Mouse (Mus musculus) left cerebral cortex, postnatal 4 days (tissue): ENCODE measurements around the gene Sema3b. TPM values are rescaled to one million over a fixed set of nuclear protein-coding genes. Genes with fewer than 3 reads are reported as not detected.
"Not testable (repeated sequence)": the region's sequence is repeated elsewhere in the genome, so short reads cannot be mapped to it uniquely, and the experiment has no call there.

Experiments used
- DNase-seq: peaks from one replicate; pipeline ENCODE4 v3.0.0-alpha.2; 2022
- intact Hi-C: fragments of 180-260 bp; cut with DNase I; formaldehyde crosslinking; loops from one replicate; pipeline ENCODE4 v1.15.1; 2025
- total RNA-seq, 2 experiments: library from RNA; stranded (reverse); gene quantifications; 2 replicates each; pipeline ENCODE4 v1.2.3; 2021

The Sema3b gene
- total RNA-seq, 2 experiments from 2014 or later: 3.9 to 5.6 TPM

- intact Hi-C loops: no loop called here
- DNase-seq: no peak
These were observed 33.3 kb downstream of the Sema3b start for GRCm38 (mm10) chr9:107575579-107576356.

GRCm38 (mm10) chr9:107573774-107574173, 35.3 kb downstream of the Sema3b start:
- DNase-seq, intact Hi-C loops: not testable (repeated sequence)

DNA sequence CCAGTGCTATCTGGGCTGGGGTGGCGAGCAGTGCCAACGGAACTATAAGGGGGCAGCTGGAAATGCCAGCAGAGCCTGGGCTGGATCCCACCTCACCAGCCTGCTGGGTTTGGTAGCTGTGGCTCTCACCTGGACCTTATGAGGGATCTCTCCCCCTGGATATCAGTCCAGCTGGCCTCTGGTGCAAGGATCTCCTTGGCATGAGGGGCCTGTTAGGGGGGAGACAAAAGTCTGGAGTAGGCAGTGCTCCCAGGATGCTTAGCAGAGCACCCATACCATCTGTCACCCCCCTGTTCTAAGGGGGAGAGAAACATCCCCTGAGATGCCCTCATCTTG, 36.7 kb downstream of the Sema3b start:
- DNase-seq: no peak
- intact Hi-C loops: no loop called here

GRCm38 (mm10) chr9:107571534-107572326, 37.3 kb downstream of the Sema3b start:
- DNase-seq: no peak
- intact Hi-C loops: no loop called here

- intact Hi-C loops: no loop called here
- DNase-seq: no peak
These were observed 38.2 kb downstream of the Sema3b start for GRCm38 (mm10) chr9:107570845-107571244.

- no peak for DNase-seq
- intact Hi-C loops: no loop called here
These were observed 39.0 kb downstream of the Sema3b start for GRCm38 (mm10) chr9:107570016-107570415.

- intact Hi-C loops: no loop called here
- DNase-seq: no peak
These were observed 39.8 kb downstream of the Sema3b start for GRCm38 (mm10) chr9:107569270-107569669.

GRCm38 (mm10) chr9:107568331-107569261, 40.4 kb downstream of the Sema3b start:
- peak; percentile 89 for DNase-seq
- intact Hi-C loops: no loop called here

DNA sequence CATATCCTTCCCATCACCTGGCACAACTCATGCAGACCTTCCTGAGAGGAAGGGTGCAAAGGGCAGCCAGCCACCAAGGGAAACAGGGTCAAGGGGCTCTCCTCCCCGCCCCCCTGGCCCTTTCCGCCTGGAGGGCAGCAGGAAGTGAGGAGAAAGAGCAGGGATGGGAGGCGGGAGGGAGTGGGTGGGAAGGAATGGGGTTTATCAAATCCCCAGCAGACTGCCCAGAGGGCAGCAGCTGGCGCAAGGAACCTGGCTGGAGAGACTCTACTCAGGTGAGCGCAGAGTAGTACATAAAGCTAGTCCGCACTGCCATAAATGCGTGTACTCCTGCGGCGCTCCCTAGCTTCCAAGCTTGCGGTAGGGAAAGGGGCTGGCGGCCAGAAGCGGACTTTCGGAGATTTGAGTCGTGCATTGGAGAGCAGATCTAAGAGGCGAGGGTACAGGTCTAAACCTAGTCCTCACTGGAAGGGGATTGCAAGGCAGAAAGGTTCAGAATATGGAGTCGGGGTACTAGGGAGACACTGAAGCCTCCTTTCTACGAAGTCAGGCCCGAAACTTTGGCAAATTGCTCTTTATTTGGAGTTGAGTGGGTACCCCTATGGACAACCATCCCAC, 41.2 kb downstream of the Sema3b start, which contains the start of gene Hyal2:
Hyal2 (plus strand) TSS at position 244 of the 618 bp plus-strand sequence.
- DNase-seq: no peak
- intact Hi-C loops: no loop called here

GRCm38 (mm10) chr9:107566855-107567254, 42.2 kb downstream of the Sema3b start:
- no peak for DNase-seq

DNA sequence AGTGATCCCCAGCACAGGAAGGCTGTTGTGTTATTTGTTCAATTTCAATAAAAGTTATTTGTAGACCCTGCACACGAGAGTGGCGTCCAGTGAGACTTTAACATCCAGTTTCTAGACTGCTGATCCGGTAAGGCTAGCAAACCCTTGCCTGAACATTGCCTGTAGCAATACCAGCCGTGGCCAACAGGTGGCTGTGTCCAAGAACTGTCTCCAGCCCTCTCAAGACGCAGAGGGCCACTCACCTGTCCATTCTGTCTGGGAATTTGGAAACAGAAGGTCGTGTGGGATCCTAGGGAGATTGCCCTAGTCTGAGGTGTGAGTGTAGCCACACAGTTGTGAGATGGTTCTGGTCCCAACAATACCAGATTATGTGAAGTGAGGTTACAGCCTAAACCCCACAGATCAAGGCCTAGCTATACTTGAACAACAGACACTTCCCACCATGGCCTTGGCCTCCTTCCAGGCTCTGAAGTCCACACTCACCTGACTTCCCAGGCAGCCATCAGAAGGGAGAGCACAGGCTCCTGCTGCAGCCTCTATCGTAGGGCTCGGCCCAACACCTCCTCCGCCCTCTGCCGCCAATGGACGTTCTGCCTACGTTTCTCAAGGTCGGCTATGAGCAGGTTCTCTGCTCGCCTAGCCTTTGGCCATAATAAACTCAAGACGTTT, 42.9 kb downstream of the Sema3b start:
- peak; percentile 79 for DNase-seq
- intact Hi-C loops: no loop called here

More at GRCm38 (mm10) chr9:107566855-107567254, 42.2 kb downstream of the Sema3b start:
- intact Hi-C loops: no loop called here

GRCm38 (mm10) chr9:107565556-107565955, 43.5 kb downstream of the Sema3b start:
- intact Hi-C loops, DNase-seq: not testable (repeated sequence)

DNA sequence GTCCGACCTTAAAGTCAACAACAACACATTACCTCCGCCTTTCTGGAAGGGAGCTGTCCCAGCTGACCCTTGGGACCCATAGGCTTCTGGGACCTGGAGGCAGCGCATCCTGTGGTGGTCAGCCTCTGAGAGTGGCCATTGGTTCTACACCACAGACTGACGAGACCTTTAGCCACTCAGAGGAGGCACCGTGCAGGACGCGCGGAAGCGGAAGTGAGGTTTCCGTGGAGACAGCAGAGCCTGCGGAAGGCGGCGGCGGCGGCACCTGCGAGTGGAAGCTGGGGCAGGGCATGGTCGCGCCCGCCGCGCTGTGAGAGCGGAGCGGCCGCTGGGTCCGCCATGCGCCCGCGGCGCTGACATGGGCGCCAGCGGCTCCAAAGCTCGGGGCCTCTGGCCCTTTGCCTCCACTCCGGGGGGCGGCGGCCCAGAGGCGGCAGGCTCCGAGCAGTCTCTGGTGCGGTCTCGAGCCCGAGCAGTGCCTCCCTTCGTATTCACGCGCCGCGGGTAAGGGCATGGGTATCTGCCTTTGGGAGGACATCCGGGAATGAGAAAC, 45.9 kb downstream of the Sema3b start, which contains the start of gene Tusc2:
Tusc2 (plus strand) TSS at position 227 of the 553 bp plus-strand sequence.
- peak; percentile 92 for DNase-seq
- intact Hi-C loops: no loop called here

GRCm38 (mm10) chr9:107556346-107556745, 52.7 kb downstream of the Sema3b start:
- intact Hi-C loops: no loop called here
- DNase-seq: no peak

GRCm38 (mm10) chr9:107555701-107556100, 53.3 kb downstream of the Sema3b start:
- intact Hi-C loops: no loop called here
- no peak for DNase-seq

- intact Hi-C loops: no loop called here
- peak; percentile 45 for DNase-seq
These were observed 54.0 kb downstream of the Sema3b start for GRCm38 (mm10) chr9:107555031-107555457.

DNA sequence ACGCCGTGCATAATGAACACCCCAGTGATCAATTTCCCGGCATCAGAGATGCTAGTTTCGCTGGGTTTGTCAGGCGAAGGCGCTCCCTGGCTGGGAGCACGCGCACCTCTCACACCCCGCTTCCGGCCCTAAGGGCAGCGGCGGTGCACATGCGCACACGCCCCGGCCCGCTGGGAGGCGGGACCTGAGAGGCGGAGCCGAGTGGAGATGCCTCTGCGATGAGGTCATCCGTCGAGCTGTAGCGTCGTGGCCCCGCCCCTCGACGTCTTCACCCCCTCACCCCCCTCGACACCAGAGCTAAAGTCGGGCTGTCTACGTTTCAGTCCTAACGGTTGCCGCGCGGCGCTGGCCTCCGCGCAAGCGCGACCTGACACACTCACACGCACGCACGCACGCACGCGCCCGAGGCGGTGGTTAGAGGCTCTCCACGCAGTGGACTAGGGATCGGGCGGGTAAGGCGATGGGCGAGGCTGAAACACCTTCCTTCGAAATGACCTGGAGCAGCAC, 54.7 kb downstream of the Sema3b start:
- peak; percentile 98 for DNase-seq
- intact Hi-C loops: no loop called here

- DNase-seq: peak; percentile 38
- intact Hi-C loops: no loop called here
These were observed 55.3 kb downstream of the Sema3b start for GRCm38 (mm10) chr9:107553541-107554318.
